Mouse (Mus musculus): Measurements from ENCODE around the gene Fkbp15. TPM values are rescaled to one million over a fixed set of nuclear protein-coding genes. Genes with fewer than 3 reads are reported as not detected.
A peak's percentile ranks its signal among the peaks of the same experiment; 100 is the strongest.

The Fkbp15 gene
- polyA plus RNA-seq, 1 experiment from 2014 or later = 14.1 TPM

- peaks cover 20% of the 10 kb centered on the region for H3K36me3 ChIP-seq (replicated peaks)
- no peaks in the 10 kb centered on the region for H3K9me3 ChIP-seq (replicated peaks)
- no peak for ATAC-seq (ENCODE audit: insufficient read depth)
- no peaks in the 10 kb centered on the region for H3K27me3 ChIP-seq
- H3K9ac ChIP-seq = no peak overlapping the region
- H3K4me2 ChIP-seq = no peak overlapping the region
- WGBS (ENCODE audit: insufficient replicate concordance) = 70% methylated on average over 10 of the region's 10 CpGs
- H3K27ac ChIP-seq (replicated peaks) = no peak overlapping the region
- 0 out of 2 replicates have a peak, but pooled peaks cover 3% of the 10 kb centered on the region for H3K4me1 ChIP-seq (replicated peaks)
- no peak overlapping the region for H3K4me3 ChIP-seq (replicated peaks)
Observed at GRCm38 (mm10) chr4:62293219-62293861, 67.0 kb downstream of the Fkbp15 start.

- H3K4me3 ChIP-seq (replicated peaks) = no peak overlapping the region
- no peak overlapping the region for H3K4me2 ChIP-seq
- H3K4me1 ChIP-seq (replicated peaks) = peaks cover 7% of the 10 kb centered on the region
- no peak for ATAC-seq (ENCODE audit: insufficient read depth)
- H3K9me3 ChIP-seq (replicated peaks) = no peaks in the 10 kb centered on the region
- no peak overlapping the region for H3K27ac ChIP-seq (replicated peaks)
- 71% methylated on average over 8 of the region's 8 CpGs for WGBS (ENCODE audit: insufficient replicate concordance)
- H3K9ac ChIP-seq = no peak overlapping the region
- H3K27me3 ChIP-seq = no peaks in the 10 kb centered on the region; the same call in 1 of the 2 replicates
- peaks cover 15% of the 10 kb centered on the region for H3K36me3 ChIP-seq (replicated peaks)
Observed at GRCm38 (mm10) chr4:62292461-62293180, 67.7 kb downstream of the Fkbp15 start.

- no peaks in the 10 kb centered on the region for H3K9me3 ChIP-seq (replicated peaks)
- H3K4me2 ChIP-seq = no peak overlapping the region
- ATAC-seq (ENCODE audit: insufficient read depth) = no peak
- H3K27me3 ChIP-seq = no peaks in the 10 kb centered on the region; the same call in 1 of the 2 replicates
- H3K9ac ChIP-seq = no peak overlapping the region
- H3K27ac ChIP-seq (replicated peaks) = no peak overlapping the region
- peaks cover 5% of the 10 kb centered on the region; the same call in 1 of the 2 replicates for H3K36me3 ChIP-seq (replicated peaks)
- no peak overlapping the region for H3K4me3 ChIP-seq (replicated peaks)
- 62% methylated on average over 9 of the region's 9 CpGs for WGBS (ENCODE audit: insufficient replicate concordance)
- peaks cover 23% of the 10 kb centered on the region for H3K4me1 ChIP-seq (replicated peaks)
Observed at GRCm38 (mm10) chr4:62290816-62291505, 69.4 kb downstream of the Fkbp15 start.

- 72% methylated on average over 7 of the region's 7 CpGs for WGBS (ENCODE audit: insufficient replicate concordance)
- peaks cover 24% of the 10 kb centered on the region for H3K4me1 ChIP-seq (replicated peaks)
- ATAC-seq (ENCODE audit: insufficient read depth) = no peak
- H3K9me3 ChIP-seq (replicated peaks) = no peaks in the 10 kb centered on the region
- no peak overlapping the region for H3K4me3 ChIP-seq (replicated peaks)
- H3K27me3 ChIP-seq = no peaks in the 10 kb centered on the region; the same call in 1 of the 2 replicates
- H3K27ac ChIP-seq (replicated peaks) = no peak overlapping the region
- no peak overlapping the region for H3K9ac ChIP-seq
- H3K36me3 ChIP-seq (replicated peaks) = no peaks in the 10 kb centered on the region
- H3K4me2 ChIP-seq = no peak overlapping the region
Observed at GRCm38 (mm10) chr4:62289226-62289625, 71.1 kb downstream of the Fkbp15 start.

GRCm38 (mm10) chr4:62286992-62287900 is 73.1 kb downstream of the Fkbp15 start:
- Histone ChIP-seq H3K9ac (peak overlapping the region; percentile 55), H3K4me2 (peak overlapping the region; percentile 80), H3K4me1 (replicated peaks) (peaks cover 23% of the 10 kb centered on the region), H3K4me3 (replicated peaks) (peak overlapping the region; percentile 65), H3K9me3 (replicated peaks) (no peaks in the 10 kb centered on the region), H3K27me3 (no peaks in the 10 kb centered on the region; the same call in 1 of the 2 replicates), H3K36me3 (replicated peaks) (no peaks in the 10 kb centered on the region), H3K27ac (replicated peaks) (peak overlapping the region; percentile 57; the same call in 1 of the 2 replicates)
- no peak for ATAC-seq (ENCODE audit: insufficient read depth)
- 7% methylated on average over 12 of the region's 12 CpGs for WGBS (ENCODE audit: insufficient replicate concordance)

- no peaks in the 10 kb centered on the region; the same call in 1 of the 2 replicates for H3K27me3 ChIP-seq
- WGBS (ENCODE audit: insufficient replicate concordance) = under 1% methylated on average over 55 of the region's 55 CpGs
- H3K27ac ChIP-seq (replicated peaks) = peak overlapping the region; percentile 57
- H3K4me1 ChIP-seq (replicated peaks) = peaks cover 21% of the 10 kb centered on the region
- H3K36me3 ChIP-seq (replicated peaks) = no peaks in the 10 kb centered on the region
- ATAC-seq (ENCODE audit: insufficient read depth) = peak; percentile 72
- peak overlapping the region; percentile 80 for H3K4me2 ChIP-seq
- peak overlapping the region; percentile 65 for H3K4me3 ChIP-seq (replicated peaks)
- peak overlapping the region; percentile 55 for H3K9ac ChIP-seq
- H3K9me3 ChIP-seq (replicated peaks) = no peaks in the 10 kb centered on the region
Observed at GRCm38 (mm10) chr4:62286257-62286991, 73.9 kb downstream of the Fkbp15 start.

- Histone ChIP-seq H3K9ac (no peak overlapping the region), H3K9me3 (replicated peaks) (no peaks in the 10 kb centered on the region), H3K4me3 (replicated peaks) (no peak overlapping the region), H3K27me3 (no peaks in the 10 kb centered on the region; the same call in 1 of the 2 replicates), H3K36me3 (replicated peaks) (no peaks in the 10 kb centered on the region), H3K4me1 (replicated peaks) (peaks cover 21% of the 10 kb centered on the region), H3K4me2 (peak overlapping the region; percentile 80), H3K27ac (replicated peaks) (no peak overlapping the region)
- WGBS (ENCODE audit: insufficient replicate concordance) = 68% methylated on average over 8 of the region's 8 CpGs
- no peak for ATAC-seq (ENCODE audit: insufficient read depth)
Observed at GRCm38 (mm10) chr4:62285576-62285975, 74.8 kb downstream of the Fkbp15 start.

- Histone ChIP-seq H3K4me1 (replicated peaks) (peaks cover 20% of the 10 kb centered on the region), H3K9ac (no peak overlapping the region), H3K36me3 (replicated peaks) (no peaks in the 10 kb centered on the region), H3K27ac (replicated peaks) (peak overlapping the region; percentile 38; the same call in 1 of the 2 replicates), H3K4me2 (peak overlapping the region; percentile 18; the same call in 1 of the 2 replicates), H3K9me3 (replicated peaks) (no peaks in the 10 kb centered on the region), H3K4me3 (replicated peaks) (no peak overlapping the region), H3K27me3 (no peaks in the 10 kb centered on the region; the same call in 1 of the 2 replicates)
- ATAC-seq (ENCODE audit: insufficient read depth) = no peak
- WGBS (ENCODE audit: insufficient replicate concordance) = 62% methylated on average over 7 of the region's 7 CpGs
Observed at GRCm38 (mm10) chr4:62282969-62283368, 77.4 kb downstream of the Fkbp15 start.

- Histone ChIP-seq H3K27ac (replicated peaks) (no peak overlapping the region), H3K9ac (no peak overlapping the region)
Observed at GRCm38 (mm10) chr4:62281319-62281718, 79.0 kb downstream of the Fkbp15 start.

GRCm38 (mm10) chr4:62278081-62278480 is 82.3 kb downstream of the Fkbp15 start:
- ATAC-seq (ENCODE audit: insufficient read depth) = no peak
- Histone ChIP-seq H3K27me3 (no peaks in the 10 kb centered on the region), H3K4me2 (no peak overlapping the region), H3K4me3 (replicated peaks) (no peak overlapping the region), H3K4me1 (replicated peaks) (peaks cover 11% of the 10 kb centered on the region; the same call in 1 of the 2 replicates), H3K36me3 (replicated peaks) (no peaks in the 10 kb centered on the region), H3K27ac (replicated peaks) (no peak overlapping the region), H3K9me3 (replicated peaks) (no peaks in the 10 kb centered on the region), H3K9ac (no peak overlapping the region)
- 60% methylated on average over 4 of the region's 4 CpGs for WGBS (ENCODE audit: insufficient replicate concordance)

More at GRCm38 (mm10) chr4:62281319-62281718, 79.0 kb downstream of the Fkbp15 start:
- Histone ChIP-seq H3K4me3 (replicated peaks) (no peak overlapping the region), H3K36me3 (replicated peaks) (no peaks in the 10 kb centered on the region), H3K9me3 (replicated peaks) (no peaks in the 10 kb centered on the region), H3K4me2 (no peak overlapping the region), H3K4me1 (replicated peaks) (peaks cover 4% of the 10 kb centered on the region; the same call in 1 of the 2 replicates), H3K27me3 (no peaks in the 10 kb centered on the region; the same call in 1 of the 2 replicates)
- no peak for ATAC-seq (ENCODE audit: insufficient read depth)
- WGBS (ENCODE audit: insufficient replicate concordance) = 46% methylated on average over 5 of the region's 5 CpGs
